Mouse (Mus musculus) stomach, embryonic 15.5 days (tissue): ENCODE measurements around the gene Hsd3b6. TPM values are rescaled to one million over a fixed set of nuclear protein-coding genes. Genes with fewer than 3 reads are reported as not detected.
"Not testable (repeated sequence)": the region's sequence is repeated elsewhere in the genome, so short reads cannot be mapped to it uniquely, and the experiment has no call there.

ENCODE experiments used
- ATAC-seq: fragments of 200-750 bp; cut with Nextera tagmentation; 2 replicates; pipeline ENCODE4 v1.8.0; 2017; ENCODE audit warnings: low read depth, moderate number of reproducible peaks, moderate TSS enrichment; ENCODE audit not compliant: insufficient read depth, low FRiP score
- H3K27ac ChIP-seq: fragments of 300-500 bp; sonication (generic); 2 replicates; pipeline ENCODE4 v1.5.1; 2015; ENCODE audit warnings: mild to moderate bottlenecking, inconsistent platforms
- H3K27me3 ChIP-seq: fragments of 300-500 bp; sonication (generic); replicated peaks from 2 replicates; pipeline ENCODE4 v1.6.1; 2015; ENCODE audit warnings: inconsistent platforms
- H3K36me3 ChIP-seq: fragments of 300-500 bp; sonication (generic); 2 replicates; pipeline ENCODE4 v1.6.1; 2015; ENCODE audit warnings: inconsistent platforms
- H3K4me1 ChIP-seq: fragments of 300-500 bp; sonication (generic); 2 replicates; pipeline ENCODE4 v1.6.1; 2015; ENCODE audit warnings: inconsistent platforms
- H3K4me2 ChIP-seq: fragments of 300-500 bp; sonication (generic); 2 replicates; pipeline ENCODE4 v1.6.1; 2015; ENCODE audit warnings: mild to moderate bottlenecking, inconsistent platforms
- H3K4me3 ChIP-seq: fragments of 300-500 bp; sonication (generic); replicated peaks from 2 replicates; pipeline ENCODE4 v1.5.1; 2015; ENCODE audit warnings: inconsistent platforms
- H3K9ac ChIP-seq: fragments of 300-500 bp; sonication (generic); 2 replicates; pipeline ENCODE4 v1.6.1; 2015; ENCODE audit warnings: inconsistent platforms
- H3K9me3 ChIP-seq: fragments of 300-500 bp; sonication (generic); 2 replicates; pipeline ENCODE4 v1.6.1; 2016; ENCODE audit warnings: inconsistent platforms
- WGBS: fragments of 180-500 bp; shearing (Covaris S2); methylation state at CpG from one replicate; pipeline ENCODE4 v1.1.7; 2015; 5-methylcytosine and 5-hydroxymethylcytosine counted together
- polyA plus RNA-seq: library from polyadenylated mRNA; unstranded; fragments of >200 nt; fragmentation: Nextera tagmentation; extraction: Ambion mirVana; gene quantifications from 2 replicates; pipeline ENCODE4 v1.2.1, GENCODE M21; 2015

Gene Hsd3b6
- polyA plus RNA-seq, 1 experiment from 2014 or later = 1.4 TPM

DNA sequence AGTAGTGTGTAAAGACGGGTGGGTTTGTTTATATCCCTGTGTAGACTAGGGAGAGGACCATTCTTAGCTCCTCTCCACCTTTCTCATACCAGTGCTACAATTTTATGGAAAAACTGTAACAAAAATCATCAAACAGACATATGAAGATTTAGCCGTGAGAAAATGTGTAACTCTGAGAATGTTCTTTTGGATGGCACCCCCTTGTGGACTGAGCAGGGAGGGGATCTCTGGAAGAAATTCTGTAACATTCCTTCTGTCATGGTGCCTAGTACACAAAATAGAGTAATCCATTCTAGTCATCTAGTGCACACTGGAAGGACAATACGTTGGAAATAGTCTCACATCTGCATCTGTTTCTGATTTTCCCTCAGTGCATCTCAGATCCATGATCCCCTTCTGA, 9.2 kb downstream of the Hsd3b6 start:
- H3K4me3 ChIP-seq, H3K9me3 ChIP-seq, ATAC-seq, H3K27ac ChIP-seq, H3K27me3 ChIP-seq, H3K4me1 ChIP-seq, H3K36me3 ChIP-seq, H3K9ac ChIP-seq, H3K4me2 ChIP-seq: not testable (repeated sequence)
- 50% methylated on average over 3 of the region's 3 CpGs for WGBS

DNA sequence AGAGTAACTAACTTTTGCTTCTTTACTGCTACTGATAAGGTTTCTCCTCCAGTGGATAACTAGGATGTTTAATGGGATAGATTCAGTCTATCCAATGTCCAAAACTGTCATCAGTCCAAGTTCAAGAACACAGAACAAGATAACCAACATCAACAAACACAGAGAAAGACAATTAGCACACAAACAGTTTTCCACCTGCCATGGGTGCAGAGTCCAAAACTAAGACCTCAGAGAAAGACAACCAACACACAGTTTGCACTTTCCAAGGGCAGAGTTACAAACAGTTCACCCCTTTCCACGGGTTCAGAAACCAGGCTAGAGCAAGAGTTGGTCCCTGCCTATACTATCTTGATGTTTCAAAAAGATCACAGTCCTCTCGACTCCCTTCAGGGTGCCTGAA, 27.7 kb downstream of the Hsd3b6 start:
- Histone ChIP-seq H3K4me2 (no peak overlapping the region), H3K9me3 (no peaks in the 10 kb centered on the region), H3K4me3 (no peak overlapping the region), H3K27ac (no peak overlapping the region), H3K36me3 (no peaks in the 10 kb centered on the region), H3K27me3 (no peaks in the 10 kb centered on the region), H3K9ac (no peak overlapping the region), H3K4me1 (no peaks in the 10 kb centered on the region)
- 57% methylated on average over 2 of the region's 2 CpGs for WGBS
- ATAC-seq = no peak

DNA sequence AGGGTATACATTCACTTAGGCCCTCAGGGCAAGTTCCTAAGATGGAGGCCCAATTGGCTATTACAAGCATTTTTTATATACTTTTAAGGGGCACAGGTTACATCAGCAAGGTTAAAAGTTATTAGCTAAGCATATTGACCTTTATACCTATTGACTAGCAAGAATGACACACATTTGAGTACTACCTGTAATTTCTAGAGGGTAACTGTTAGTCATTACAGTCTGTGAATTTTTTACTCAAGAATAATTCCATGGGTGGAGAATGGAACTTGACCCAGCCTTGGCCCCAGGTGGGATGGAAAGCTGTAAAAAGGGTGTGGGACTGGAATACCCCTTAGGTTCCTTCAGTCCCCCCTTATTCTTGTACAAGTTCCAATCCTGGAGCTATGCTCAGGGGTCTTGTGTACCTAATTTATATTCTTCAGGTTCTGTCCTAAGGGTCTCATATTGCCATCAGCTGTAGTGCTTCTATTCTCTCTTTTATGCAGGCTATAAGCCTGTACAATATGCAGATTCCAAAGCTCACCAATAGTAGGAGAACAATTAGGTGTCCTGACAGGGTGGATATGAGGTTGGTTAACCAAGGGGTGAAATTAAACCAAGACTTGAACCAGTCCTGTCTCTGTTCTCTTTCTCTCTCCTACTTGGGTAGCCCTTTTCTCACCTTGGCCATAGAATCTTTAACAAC, 31.9 kb downstream of the Hsd3b6 start:
- Histone ChIP-seq H3K36me3 (no peaks in the 10 kb centered on the region), H3K4me3 (no peak overlapping the region), H3K27me3 (no peaks in the 10 kb centered on the region), H3K9ac (no peak overlapping the region), H3K27ac (no peak overlapping the region), H3K4me1 (no peaks in the 10 kb centered on the region), H3K4me2 (no peak overlapping the region), H3K9me3 (no peaks in the 10 kb centered on the region)
- no peak for ATAC-seq

- Histone ChIP-seq H3K9ac (no peak overlapping the region), H3K27ac (no peak overlapping the region), H3K36me3 (no peaks in the 10 kb centered on the region), H3K4me2 (no peak overlapping the region), H3K4me3 (no peak overlapping the region), H3K27me3 (no peaks in the 10 kb centered on the region), H3K9me3 (no peaks in the 10 kb centered on the region), H3K4me1 (no peaks in the 10 kb centered on the region)
- ATAC-seq = no peak
Observed at GRCm38 (mm10) chr3:98780921-98781320, 33.3 kb downstream of the Hsd3b6 start.

DNA sequence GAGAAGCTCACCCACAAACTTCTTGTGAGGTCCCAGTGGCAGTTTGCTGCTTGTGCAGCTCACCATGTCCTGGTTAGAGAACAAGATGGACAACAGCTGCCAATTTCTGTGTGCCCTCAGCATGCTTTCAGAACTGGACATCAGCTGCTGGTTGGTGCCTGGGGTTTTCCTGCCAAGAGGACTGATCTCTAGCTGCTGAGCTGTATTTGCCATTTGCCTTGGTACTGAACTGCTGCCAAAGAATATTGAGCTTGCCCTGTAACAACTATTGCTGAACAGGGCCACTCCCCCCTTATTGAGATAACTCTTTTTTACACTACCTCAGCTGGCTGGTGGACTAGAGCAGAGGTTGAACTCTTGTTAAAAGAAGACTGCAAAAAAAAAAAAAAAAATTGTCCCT, 50.1 kb downstream of the Hsd3b6 start:
- Histone ChIP-seq H3K27me3 (no peaks in the 10 kb centered on the region), H3K27ac (no peak overlapping the region), H3K9me3 (no peaks in the 10 kb centered on the region), H3K4me3 (no peak overlapping the region), H3K36me3 (no peaks in the 10 kb centered on the region), H3K4me1 (no peaks in the 10 kb centered on the region), H3K9ac (no peak overlapping the region), H3K4me2 (no peak overlapping the region)
- no peak for ATAC-seq

DNA sequence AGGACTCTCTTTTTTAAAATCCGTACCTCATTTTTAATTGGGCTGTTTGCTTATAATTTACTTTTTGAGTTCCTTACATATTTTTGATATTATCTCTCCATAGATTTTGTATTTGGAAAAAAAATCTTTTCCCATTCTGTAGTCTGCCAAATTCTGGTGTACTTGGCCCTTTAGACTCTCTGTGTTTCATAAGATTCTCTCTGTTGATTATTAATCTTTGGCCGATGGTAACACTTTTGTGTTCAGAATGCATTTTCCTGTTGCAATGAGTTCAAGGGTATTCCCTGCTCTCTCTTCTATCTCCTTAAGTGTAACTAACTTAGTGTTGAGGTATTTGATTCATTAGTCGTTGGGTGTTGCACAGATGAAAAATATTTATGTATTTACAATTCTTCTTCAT, 57.4 kb downstream of the Hsd3b6 start:
- no peak overlapping the region for H3K27ac ChIP-seq
- 84% methylated on average over 3 of the region's 3 CpGs for WGBS
- ATAC-seq = no peak
- no peak overlapping the region for H3K4me3 ChIP-seq
- H3K36me3 ChIP-seq = no peaks in the 10 kb centered on the region
- H3K4me1 ChIP-seq = no peaks in the 10 kb centered on the region
- no peaks in the 10 kb centered on the region for H3K9me3 ChIP-seq
- H3K9ac ChIP-seq = no peak overlapping the region
- H3K27me3 ChIP-seq = no peaks in the 10 kb centered on the region
- H3K4me2 ChIP-seq = no peak overlapping the region

Other genes starting within 250 kb of the Hsd3b6 start
- not detected in 2 replicates for gene Gm10681, start 225.6 kb downstream of the Hsd3b6 start, polyA plus RNA-seq
- gene Hsd3b5, start 184.2 kb downstream of the Hsd3b6 start, polyA plus RNA-seq = not detected in 2 replicates
- gene Hsd3b2, start 89.9 kb downstream of the Hsd3b6 start, polyA plus RNA-seq = 0.08 and 0.09 TPM in 2 replicates
- 1.6 and 3.6 TPM in 2 replicates for gene Hsd3b3, start 51.3 kb downstream of the Hsd3b6 start, polyA plus RNA-seq
- gene Hsd3b1, start 45.4 kb upstream of the Hsd3b6 start, polyA plus RNA-seq = 2.5 and 3.7 TPM in 2 replicates
- 5.0 and 7.3 TPM in 2 replicates for gene Hao2, start 78.8 kb upstream of the Hsd3b6 start, polyA plus RNA-seq